Mouse (Mus musculus): ENCODE data around the gene Celsr3. TPM values are rescaled to one million over a fixed set of nuclear protein-coding genes. Genes with fewer than 3 reads are reported as not detected.

Gene Celsr3
- polyA plus RNA-seq, 1 experiment from 2014 or later = 1.3 TPM

DNA sequence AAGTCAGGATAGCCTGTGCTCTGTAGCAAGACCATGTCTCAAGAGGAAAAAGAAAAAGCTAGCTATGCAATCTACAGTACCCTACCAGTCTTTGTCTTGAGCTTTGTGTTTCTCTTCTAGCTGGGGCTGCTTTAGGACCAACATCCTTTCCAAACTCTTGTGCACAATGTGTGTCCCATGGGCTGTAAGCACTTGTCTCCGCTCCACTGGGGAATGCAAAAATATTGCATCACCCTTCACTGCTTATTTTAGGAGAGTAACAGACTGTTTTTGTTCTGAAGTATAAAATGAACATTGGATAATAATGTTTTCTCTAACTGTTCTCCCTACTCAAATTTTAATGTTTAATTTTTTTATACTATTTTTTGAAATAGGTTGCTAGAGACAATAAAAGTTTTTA, 39.6 kb upstream of the Celsr3 start:
- Histone ChIP-seq H3K4me2 (ENCODE audit: low read length) (peak overlapping the region; percentile 15; the same call in 1 of the 2 replicates), H3K4me1 (replicated peaks; ENCODE audit: control insufficient read depth, insufficient read depth, low read length) (peaks cover 29% of the 10 kb centered on the region), H3K9ac (ENCODE audit: low read length) (no peak overlapping the region), H3K27me3 (replicated peaks; ENCODE audit: control insufficient read depth, insufficient read depth, low read length) (no peaks in the 10 kb centered on the region), H3K36me3 (ENCODE audit: control insufficient read depth, insufficient read depth, low read length) (peaks cover 9% of the 10 kb centered on the region; the same call in 1 of the 2 replicates), H3K9me3 (ENCODE audit: control insufficient read depth, low read length) (no peaks in the 10 kb centered on the region), H3K4me3 (ENCODE audit: low read depth, low read length) (no peak overlapping the region), H3K27ac (ENCODE audit: low read depth) (no peak overlapping the region)
- ATAC-seq (replicated peaks; ENCODE audit: low FRiP score, low TSS enrichment, low read depth) (no peak), DNase-seq (ENCODE audit: low spot score) (no peak)
- WGBS = 76% methylated on average over 1 of the region's 1 CpGs

DNA sequence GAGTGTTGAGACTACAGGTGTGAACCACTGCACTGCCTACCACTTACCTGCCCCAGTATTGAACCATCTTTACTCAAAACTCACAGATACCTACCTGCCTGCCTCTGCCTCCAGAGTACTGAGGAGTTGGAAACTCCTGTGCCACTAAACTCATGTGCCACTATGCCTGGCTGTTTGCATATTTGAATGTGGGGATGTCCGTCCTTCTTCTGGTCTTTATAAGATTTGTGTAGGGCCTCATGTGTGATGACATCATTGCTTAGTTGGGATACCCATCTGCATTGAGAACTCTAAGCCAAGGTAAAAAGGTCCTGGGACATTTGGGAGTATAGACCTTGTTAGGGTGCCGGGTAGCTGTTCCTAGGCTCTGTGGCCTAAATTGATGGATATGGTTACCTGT, 39.0 kb upstream of the Celsr3 start:
- Histone ChIP-seq H3K4me3 (ENCODE audit: low read depth, low read length) (no peak overlapping the region), H3K9me3 (ENCODE audit: control insufficient read depth, low read length) (no peaks in the 10 kb centered on the region), H3K27ac (ENCODE audit: low read depth) (no peak overlapping the region), H3K9ac (ENCODE audit: low read length) (no peak overlapping the region), H3K36me3 (ENCODE audit: control insufficient read depth, insufficient read depth, low read length) (peaks cover 9% of the 10 kb centered on the region; the same call in 1 of the 2 replicates), H3K4me2 (ENCODE audit: low read length) (no peak overlapping the region), H3K27me3 (replicated peaks; ENCODE audit: control insufficient read depth, insufficient read depth, low read length) (no peaks in the 10 kb centered on the region), H3K4me1 (replicated peaks; ENCODE audit: control insufficient read depth, insufficient read depth, low read length) (peaks cover 29% of the 10 kb centered on the region)
- ATAC-seq (replicated peaks; ENCODE audit: low FRiP score, low TSS enrichment, low read depth) (no peak), DNase-seq (ENCODE audit: low spot score) (no peak)
- 92% methylated on average over 2 of the region's 2 CpGs for WGBS

DNA sequence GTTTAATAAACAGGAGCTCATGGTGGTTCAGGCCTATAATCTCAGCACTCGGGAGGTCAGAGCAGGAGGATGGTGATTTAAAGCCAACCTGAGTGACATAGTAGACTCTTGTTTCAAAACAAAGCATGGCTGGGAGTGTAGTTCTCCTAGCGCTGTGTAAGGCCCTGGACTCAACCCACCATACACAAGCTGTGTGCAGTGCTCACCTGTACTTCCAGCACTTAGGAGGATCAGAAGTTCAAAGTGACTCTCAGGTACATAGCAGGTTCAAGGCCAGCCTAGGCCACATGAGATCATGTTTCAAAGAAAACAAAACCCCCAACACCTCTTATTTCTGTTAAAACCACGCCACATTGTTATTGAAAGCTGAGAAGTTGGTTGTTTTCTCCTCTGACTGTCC, 37.4 kb upstream of the Celsr3 start:
- Histone ChIP-seq H3K9ac (ENCODE audit: low read length) (no peak overlapping the region), H3K4me1 (replicated peaks; ENCODE audit: control insufficient read depth, insufficient read depth, low read length) (peaks cover 21% of the 10 kb centered on the region)
- WGBS = 64% methylated on average over 3 of the region's 3 CpGs

DNA sequence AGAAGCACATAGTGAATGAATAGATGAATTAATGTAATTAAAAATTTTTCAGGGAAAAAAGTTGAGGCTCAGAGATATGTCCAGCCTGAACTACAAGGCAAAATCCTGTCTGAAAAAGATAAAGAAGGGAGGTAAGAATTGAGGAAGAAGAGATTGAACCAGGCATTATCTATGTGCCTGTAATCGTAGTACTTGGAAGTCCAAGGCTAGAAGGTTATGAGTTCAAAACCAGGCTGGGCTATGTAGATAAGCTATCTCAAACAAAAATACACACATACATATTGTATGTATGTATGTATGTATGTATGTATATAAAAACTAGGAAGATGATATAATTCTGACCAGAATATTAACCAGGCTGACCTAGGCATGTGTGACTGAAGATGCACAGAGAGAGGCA, 33.8 kb upstream of the Celsr3 start:
- no peaks in the 10 kb centered on the region for H3K9me3 ChIP-seq (ENCODE audit: control insufficient read depth, low read length)
- H3K4me3 ChIP-seq (ENCODE audit: low read depth, low read length) = no peak overlapping the region
- DNase-seq (ENCODE audit: low spot score) (no peak), ATAC-seq (replicated peaks; ENCODE audit: low FRiP score, low TSS enrichment, low read depth) (no peak)
- peaks cover 22% of the 10 kb centered on the region for H3K4me1 ChIP-seq (replicated peaks; ENCODE audit: control insufficient read depth, insufficient read depth, low read length)
- WGBS = 83% methylated on average over 1 of the region's 1 CpGs
- H3K4me2 ChIP-seq (ENCODE audit: low read length) = no peak overlapping the region
- H3K9ac ChIP-seq (ENCODE audit: low read length) = no peak overlapping the region
- no peaks in the 10 kb centered on the region for H3K27me3 ChIP-seq (replicated peaks; ENCODE audit: control insufficient read depth, insufficient read depth, low read length)
- H3K36me3 ChIP-seq (ENCODE audit: control insufficient read depth, insufficient read depth, low read length) = peaks cover 15% of the 10 kb centered on the region
- H3K27ac ChIP-seq (ENCODE audit: low read depth) = no peak overlapping the region

More for the DNA sequence above, 37.4 kb upstream of the Celsr3 start:
- no peaks in the 10 kb centered on the region for H3K9me3 ChIP-seq (ENCODE audit: control insufficient read depth, low read length)
- H3K4me3 ChIP-seq (ENCODE audit: low read depth, low read length) = no peak overlapping the region
- peaks cover 9% of the 10 kb centered on the region; the same call in 1 of the 2 replicates for H3K36me3 ChIP-seq (ENCODE audit: control insufficient read depth, insufficient read depth, low read length)
- H3K4me2 ChIP-seq (ENCODE audit: low read length) = no peak overlapping the region
- ATAC-seq (replicated peaks; ENCODE audit: low FRiP score, low TSS enrichment, low read depth) (no peak), DNase-seq (ENCODE audit: low spot score) (no peak)
- no peaks in the 10 kb centered on the region for H3K27me3 ChIP-seq (replicated peaks; ENCODE audit: control insufficient read depth, insufficient read depth, low read length)
- no peak overlapping the region for H3K27ac ChIP-seq (ENCODE audit: low read depth)

DNA sequence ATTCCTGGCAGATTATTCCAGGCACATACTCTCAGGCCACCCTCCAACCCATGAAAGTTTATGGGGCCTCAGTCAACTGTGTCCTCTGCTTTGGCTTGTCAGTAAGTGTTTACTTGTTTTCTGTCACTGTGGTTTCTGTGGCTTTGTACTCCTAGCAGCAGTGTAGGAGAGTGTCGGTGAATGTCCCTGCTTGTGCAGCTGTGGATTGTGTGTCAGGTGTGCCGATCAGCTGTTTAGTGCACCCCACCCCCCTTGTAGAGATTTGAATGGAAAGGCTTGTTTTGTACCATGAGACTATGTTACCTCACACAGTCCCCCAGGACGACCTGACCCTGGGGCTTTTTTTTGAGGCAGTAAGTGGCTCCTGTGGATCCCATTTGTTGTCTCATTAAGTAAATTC, 33.4 kb upstream of the Celsr3 start:
- 49% methylated on average over 3 of the region's 3 CpGs for WGBS
- ATAC-seq (replicated peaks; ENCODE audit: low FRiP score, low TSS enrichment, low read depth) (no peak), DNase-seq (ENCODE audit: low spot score) (no peak)
- Histone ChIP-seq H3K27ac (ENCODE audit: low read depth) (no peak overlapping the region), H3K36me3 (ENCODE audit: control insufficient read depth, insufficient read depth, low read length) (peaks cover 19% of the 10 kb centered on the region), H3K9me3 (ENCODE audit: control insufficient read depth, low read length) (no peaks in the 10 kb centered on the region), H3K4me1 (replicated peaks; ENCODE audit: control insufficient read depth, insufficient read depth, low read length) (peaks cover 22% of the 10 kb centered on the region), H3K27me3 (replicated peaks; ENCODE audit: control insufficient read depth, insufficient read depth, low read length) (no peaks in the 10 kb centered on the region), H3K4me3 (ENCODE audit: low read depth, low read length) (no peak overlapping the region), H3K9ac (ENCODE audit: low read length) (no peak overlapping the region), H3K4me2 (ENCODE audit: low read length) (no peak overlapping the region)

DNA sequence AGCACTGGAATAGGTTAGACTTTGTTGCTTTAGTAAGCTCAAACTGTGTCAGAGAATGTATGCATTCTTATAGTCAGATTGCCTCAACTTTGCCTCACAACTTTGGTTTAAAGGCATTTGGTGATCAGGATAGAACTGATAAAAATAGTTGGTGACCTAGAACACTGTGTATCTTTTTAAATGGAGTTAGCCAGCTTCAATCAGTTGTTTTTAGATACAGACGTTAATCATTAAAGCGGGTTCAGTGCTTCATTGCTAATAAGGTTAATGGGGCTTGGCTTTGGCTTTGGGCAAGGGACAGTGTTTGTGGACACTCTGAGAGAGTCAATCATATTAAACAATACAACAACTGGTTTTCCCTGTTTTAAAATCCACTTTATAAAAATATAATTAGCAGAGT, 30.8 kb upstream of the Celsr3 start:
- 61% methylated on average over 2 of the region's 2 CpGs for WGBS
- ATAC-seq (replicated peaks; ENCODE audit: low FRiP score, low TSS enrichment, low read depth) = no peak
- Histone ChIP-seq H3K27me3 (replicated peaks; ENCODE audit: control insufficient read depth, insufficient read depth, low read length) (no peaks in the 10 kb centered on the region), H3K9me3 (ENCODE audit: control insufficient read depth, low read length) (no peaks in the 10 kb centered on the region), H3K4me3 (ENCODE audit: low read depth, low read length) (no peak overlapping the region), H3K27ac (ENCODE audit: low read depth) (no peak overlapping the region), H3K9ac (ENCODE audit: low read length) (no peak overlapping the region), H3K36me3 (ENCODE audit: control insufficient read depth, insufficient read depth, low read length) (peaks cover 44% of the 10 kb centered on the region), H3K4me2 (ENCODE audit: low read length) (no peak overlapping the region), H3K4me1 (replicated peaks; ENCODE audit: control insufficient read depth, insufficient read depth, low read length) (peaks cover 22% of the 10 kb centered on the region)
- no peak for DNase-seq (ENCODE audit: low spot score)

DNA sequence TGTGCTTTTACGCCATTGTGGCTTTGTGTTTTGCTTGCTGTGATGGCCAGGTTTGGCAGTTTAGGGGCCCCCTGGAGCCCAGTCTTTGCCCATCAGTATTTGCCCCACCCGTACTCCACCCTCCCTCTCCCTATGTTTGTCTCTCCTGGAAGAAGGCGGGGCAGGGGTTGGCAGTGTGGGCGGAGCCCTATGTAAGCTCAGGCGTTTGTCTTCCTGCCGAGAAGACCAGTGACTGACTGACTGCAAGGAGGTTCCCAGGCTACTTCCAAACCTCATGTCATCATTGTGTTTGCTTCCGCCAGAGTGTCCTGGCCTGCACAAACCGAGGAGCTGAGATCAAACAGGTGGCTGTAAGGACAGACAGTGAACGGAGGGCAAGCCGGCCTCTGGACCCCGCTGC, 30.4 kb upstream of the Celsr3 start:
- ATAC-seq (replicated peaks; ENCODE audit: low FRiP score, low TSS enrichment, low read depth) (peak; percentile 67; the same call in 1 of the 2 replicates), DNase-seq (ENCODE audit: low spot score) (no peak)
- Histone ChIP-seq H3K4me2 (ENCODE audit: low read length) (no peak overlapping the region), H3K27me3 (replicated peaks; ENCODE audit: control insufficient read depth, insufficient read depth, low read length) (no peaks in the 10 kb centered on the region), H3K36me3 (ENCODE audit: control insufficient read depth, insufficient read depth, low read length) (peaks cover 49% of the 10 kb centered on the region), H3K27ac (ENCODE audit: low read depth) (no peak overlapping the region), H3K4me1 (replicated peaks; ENCODE audit: control insufficient read depth, insufficient read depth, low read length) (peaks cover 22% of the 10 kb centered on the region), H3K9me3 (ENCODE audit: control insufficient read depth, low read length) (no peaks in the 10 kb centered on the region), H3K9ac (ENCODE audit: low read length) (no peak overlapping the region), H3K4me3 (ENCODE audit: low read depth, low read length) (no peak overlapping the region)
- WGBS = 29% methylated on average over 11 of the region's 11 CpGs

DNA sequence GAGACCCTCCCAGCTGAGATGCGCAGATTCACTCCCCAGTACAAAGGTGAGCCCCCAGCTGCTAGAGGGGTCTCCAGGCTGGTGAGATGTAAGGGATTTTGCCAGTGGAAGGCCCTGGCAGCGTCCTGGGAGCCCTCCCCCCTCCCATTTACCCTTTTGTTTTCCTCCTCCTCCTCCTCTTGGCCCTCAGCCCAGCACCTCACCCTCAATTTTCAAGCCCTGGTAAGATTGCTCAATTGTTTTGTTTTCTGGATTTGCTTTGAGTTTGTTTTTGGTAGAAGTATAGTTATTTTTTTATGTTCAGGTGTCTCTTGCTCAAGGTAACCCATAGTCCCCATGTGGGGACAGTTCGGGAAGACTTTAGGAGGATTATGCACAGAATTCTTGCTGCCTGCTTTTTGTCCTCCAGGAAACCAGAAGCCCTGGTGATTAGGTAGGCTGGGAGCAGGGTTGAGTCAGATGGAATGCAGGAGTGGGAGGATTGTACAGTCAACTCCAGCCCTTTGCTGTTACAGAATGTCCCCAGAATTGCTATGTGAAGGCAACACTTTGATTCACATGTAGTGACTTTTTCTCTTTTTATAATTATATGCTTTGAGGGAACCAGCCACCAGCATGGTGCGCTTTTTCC, 29.7 kb upstream of the Celsr3 start:
- Histone ChIP-seq H3K4me1 (replicated peaks; ENCODE audit: control insufficient read depth, insufficient read depth, low read length) (peaks cover 22% of the 10 kb centered on the region), H3K9ac (ENCODE audit: low read length) (no peak overlapping the region)

DNA sequence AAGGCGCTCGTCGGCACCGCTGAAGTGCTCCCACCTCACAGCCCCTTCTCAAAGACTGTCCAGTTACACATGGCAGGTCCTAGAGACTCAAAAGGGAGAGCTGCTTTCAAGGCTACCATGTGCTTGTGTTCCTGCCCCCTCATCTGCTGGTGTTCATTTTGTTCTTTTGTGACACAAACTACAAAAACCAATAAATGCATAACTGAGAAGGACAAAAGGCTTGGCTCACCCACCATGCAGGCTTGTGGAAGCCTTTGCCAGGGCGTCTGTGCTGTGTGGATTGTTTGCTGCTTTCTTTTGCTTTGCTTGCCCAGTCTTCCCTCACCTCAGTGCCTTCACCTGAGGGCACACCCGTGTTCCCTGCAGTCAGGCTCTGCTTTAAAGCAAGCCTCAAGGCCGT, 28.6 kb upstream of the Celsr3 start:
- 91% methylated on average over 7 of the region's 7 CpGs for WGBS
- H3K36me3 ChIP-seq (ENCODE audit: control insufficient read depth, insufficient read depth, low read length) = peaks cover 66% of the 10 kb centered on the region
- DNase-seq (ENCODE audit: low spot score) (no peak), ATAC-seq (replicated peaks; ENCODE audit: low FRiP score, low TSS enrichment, low read depth) (no peak)
- no peaks in the 10 kb centered on the region for H3K9me3 ChIP-seq (ENCODE audit: control insufficient read depth, low read length)
- no peaks in the 10 kb centered on the region for H3K27me3 ChIP-seq (replicated peaks; ENCODE audit: control insufficient read depth, insufficient read depth, low read length)
- peaks cover 22% of the 10 kb centered on the region for H3K4me1 ChIP-seq (replicated peaks; ENCODE audit: control insufficient read depth, insufficient read depth, low read length)
- H3K4me3 ChIP-seq (ENCODE audit: low read depth, low read length) = no peak overlapping the region
- H3K9ac ChIP-seq (ENCODE audit: low read length) = no peak overlapping the region
- no peak overlapping the region for H3K27ac ChIP-seq (ENCODE audit: low read depth)
- H3K4me2 ChIP-seq (ENCODE audit: low read length) = no peak overlapping the region

More for the DNA sequence above, 29.7 kb upstream of the Celsr3 start:
- Histone ChIP-seq H3K4me3 (ENCODE audit: low read depth, low read length) (no peak overlapping the region), H3K27me3 (replicated peaks; ENCODE audit: control insufficient read depth, insufficient read depth, low read length) (no peaks in the 10 kb centered on the region), H3K4me2 (ENCODE audit: low read length) (no peak overlapping the region), H3K9me3 (ENCODE audit: control insufficient read depth, low read length) (no peaks in the 10 kb centered on the region), H3K36me3 (ENCODE audit: control insufficient read depth, insufficient read depth, low read length) (peaks cover 56% of the 10 kb centered on the region), H3K27ac (ENCODE audit: low read depth) (no peak overlapping the region)
- ATAC-seq (replicated peaks; ENCODE audit: low FRiP score, low TSS enrichment, low read depth) = no peak
- DNase-seq (ENCODE audit: low spot score) = no peak
- WGBS = 72% methylated on average over 4 of the region's 4 CpGs

Data from intestine, embryonic 14.5 days (tissue).